Mouse (Mus musculus): ENCODE measurements at regions not wholly inside any gene's neighbourhood (a gene's known extent, or its start where the extent isn't known, plus 50 kb on each side); places are given as distances from the start of the nearest gene placed in this dataset.

DNA sequence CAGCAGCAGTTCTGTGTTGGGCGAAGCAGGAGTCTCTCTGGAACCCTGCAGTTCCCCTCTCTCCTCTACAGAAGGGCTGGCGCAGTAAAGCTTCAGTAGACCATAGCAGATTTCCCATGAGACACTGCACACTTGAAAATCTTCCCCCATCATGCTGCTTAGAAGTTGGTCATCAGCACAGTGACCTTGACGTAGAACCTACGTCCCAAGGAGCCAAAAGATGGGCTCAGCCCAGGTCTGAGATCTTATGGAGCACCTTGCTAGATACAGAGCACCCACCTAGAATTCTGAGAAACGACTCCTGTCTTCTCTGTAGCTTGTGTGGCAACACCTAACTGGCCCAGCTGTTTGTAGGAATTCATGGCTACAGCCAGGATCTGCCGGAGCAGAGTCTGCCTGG, 51.7 kb upstream of the Hmga2 start:
- Histone ChIP-seq H3K27ac (ENCODE audit: low read depth, low read length) (no peak overlapping the region), H3K36me3 (ENCODE audit: control insufficient read depth, insufficient read depth, low read length) (no peaks in the 10 kb centered on the region), H3K4me2 (ENCODE audit: low read length) (no peak overlapping the region), H3K9ac (ENCODE audit: low read depth, low read length) (no peak overlapping the region), H3K4me1 (ENCODE audit: control insufficient read depth, insufficient read depth, low read depth, low read length) (no peaks in the 10 kb centered on the region), H3K4me3 (ENCODE audit: low read length) (no peak overlapping the region), H3K9me3 (ENCODE audit: control insufficient read depth, low read length) (no peaks in the 10 kb centered on the region), H3K27me3 (replicated peaks; ENCODE audit: control insufficient read depth, insufficient read depth, low read length) (no peaks in the 10 kb centered on the region; the same call in 1 of the 2 replicates)
- ATAC-seq: no peak
- WGBS: 85% methylated on average over 6 of the region's 6 CpGs

DNA sequence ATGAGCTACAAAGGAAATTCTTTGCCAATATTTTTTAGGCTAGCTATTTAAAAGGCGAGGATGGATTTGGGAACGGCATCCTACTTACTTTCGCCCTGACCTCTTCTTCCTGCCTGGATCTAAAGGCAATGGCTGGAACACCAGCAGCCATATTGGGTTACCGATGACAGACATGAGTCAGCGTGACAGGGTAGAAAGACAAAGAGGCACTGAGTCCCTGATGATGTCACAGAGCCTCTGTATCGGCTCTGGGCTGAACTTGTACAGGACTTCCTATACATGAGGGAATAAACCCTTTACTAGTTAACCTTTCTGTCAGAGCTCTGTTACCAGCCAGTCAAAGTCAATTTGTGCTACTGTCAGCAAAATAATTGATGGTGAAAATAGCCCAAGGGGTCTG, 50.7 kb upstream of the Hmga2 start:
- Histone ChIP-seq H3K4me1 (ENCODE audit: control insufficient read depth, insufficient read depth, low read depth, low read length) (no peaks in the 10 kb centered on the region), H3K27ac (ENCODE audit: low read depth, low read length) (no peak overlapping the region), H3K4me3 (ENCODE audit: low read length) (no peak overlapping the region), H3K9ac (ENCODE audit: low read depth, low read length) (no peak overlapping the region), H3K27me3 (replicated peaks; ENCODE audit: control insufficient read depth, insufficient read depth, low read length) (no peaks in the 10 kb centered on the region; the same call in 1 of the 2 replicates), H3K9me3 (ENCODE audit: control insufficient read depth, low read length) (no peaks in the 10 kb centered on the region), H3K4me2 (ENCODE audit: low read length) (no peak overlapping the region), H3K36me3 (ENCODE audit: control insufficient read depth, insufficient read depth, low read length) (no peaks in the 10 kb centered on the region)
- 86% methylated on average over 6 of the region's 6 CpGs for WGBS
- no peak for ATAC-seq
